Mouse (Mus musculus): Measurements from ENCODE around the gene Igf1r.
A peak's percentile ranks its signal among the peaks of the same experiment; 100 is the strongest.

The Igf1r gene

GRCm38 (mm10) chr7:67952777-67953700 is at the start of gene Igf1r:
Gene Igf1r, plus strand, starts transcription at chr7:67952827.
- DNase-seq (ENCODE audit: low spot score): peak; percentile 42

- no peak for DNase-seq (ENCODE audit: low spot score)
Observed at GRCm38 (mm10) chr7:67906358-67906757, 46.3 kb upstream of the Igf1r start.

- no peak for DNase-seq (ENCODE audit: low spot score)
Observed at GRCm38 (mm10) chr7:67907786-67908400, 44.7 kb upstream of the Igf1r start.

- DNase-seq (ENCODE audit: low spot score): no peak
Observed at GRCm38 (mm10) chr7:67910528-67910927, 42.1 kb upstream of the Igf1r start.

- DNase-seq (ENCODE audit: low spot score): no peak
Observed at GRCm38 (mm10) chr7:67910947-67911346, 41.7 kb upstream of the Igf1r start.

- peak; percentile 3 for DNase-seq (ENCODE audit: low spot score)
Observed at GRCm38 (mm10) chr7:67911841-67912240, 40.8 kb upstream of the Igf1r start.

GRCm38 (mm10) chr7:67916960-67917359 is 35.7 kb upstream of the Igf1r start:
- no peak for DNase-seq (ENCODE audit: low spot score)

GRCm38 (mm10) chr7:67917753-67918152 is 34.9 kb upstream of the Igf1r start:
- no peak for DNase-seq (ENCODE audit: low spot score)

- DNase-seq (ENCODE audit: low spot score): no peak
Observed at GRCm38 (mm10) chr7:67919467-67919866, 33.2 kb upstream of the Igf1r start.

GRCm38 (mm10) chr7:67924215-67924614 is 28.4 kb upstream of the Igf1r start:
- no peak for DNase-seq (ENCODE audit: low spot score)

- DNase-seq (ENCODE audit: low spot score): no peak
Observed at GRCm38 (mm10) chr7:67930132-67930531, 22.5 kb upstream of the Igf1r start.

GRCm38 (mm10) chr7:67936801-67937200 is 15.8 kb upstream of the Igf1r start:
- no peak for DNase-seq (ENCODE audit: low spot score)

GRCm38 (mm10) chr7:67943805-67944204 is 8.8 kb upstream of the Igf1r start:
- DNase-seq (ENCODE audit: low spot score): no peak

- no peak for DNase-seq (ENCODE audit: low spot score)
Observed at GRCm38 (mm10) chr7:67946901-67947300, 5.7 kb upstream of the Igf1r start.

- DNase-seq (ENCODE audit: low spot score): no peak
Observed at GRCm38 (mm10) chr7:67950346-67950814, 2.2 kb upstream of the Igf1r start.

- peak; percentile 63 for DNase-seq (ENCODE audit: low spot score)
Observed at GRCm38 (mm10) chr7:67950815-67951531, 1.7 kb upstream of the Igf1r start.

- DNase-seq (ENCODE audit: low spot score): peak; percentile 81
Observed at GRCm38 (mm10) chr7:67951532-67952035, 1.0 kb upstream of the Igf1r start.

- DNase-seq (ENCODE audit: low spot score): peak; percentile 27
Observed at GRCm38 (mm10) chr7:67952036-67952681, 468 bp upstream of the Igf1r start.

- peak; percentile 9 for DNase-seq (ENCODE audit: low spot score)
Observed at GRCm38 (mm10) chr7:67953764-67954242, 1.2 kb downstream of the Igf1r start.

- no peak for DNase-seq (ENCODE audit: low spot score)
Observed at GRCm38 (mm10) chr7:67954591-67955185, 2.1 kb downstream of the Igf1r start.

- DNase-seq (ENCODE audit: low spot score): no peak
Observed at GRCm38 (mm10) chr7:67955276-67955675, 2.6 kb downstream of the Igf1r start.

All from T-cell, adult 2 months (primary cell).